Mouse (Mus musculus) C2C12 (cell line): ENCODE measurements around the gene Fancc.

Source experiments
- CTCF ChIP-seq: IDR thresholded peaks from one replicate; pipeline ENCODE4 v1.5.1; 2011; ENCODE audit not compliant: control insufficient read depth, insufficient read depth, insufficient read length
- MYOG ChIP-seq: IDR thresholded peaks from one replicate; pipeline ENCODE4 v1.6.1; 2011; ENCODE audit not compliant: control insufficient read depth, insufficient read length; ENCODE audit errors: extremely low read depth

- TF ChIP-seq CTCF (no peak), MYOG (no peak)
Observed at GRCm38 (mm10) chr13:63305160-63306011, 191.7 kb downstream of the Fancc start.
